Mouse (Mus musculus) kidney, postnatal 36 days (tissue): ENCODE results near the gene Svs6.
A peak's percentile ranks its signal among the peaks of the same experiment; 100 is the strongest.
"Not testable (repeated sequence)": the region's sequence is repeated elsewhere in the genome, so short reads cannot be mapped to it uniquely, and the experiment has no call there.

ENCODE experiments used
- DNase-seq, 2 experiments: peaks; one replicate each; pipeline ENCODE4 v3.0.0; 2021 to 2022; ENCODE audit warnings: mixed read lengths in 2 of 2

The Svs6 gene

GRCm38 (mm10) chr2:164316451-164316850, at the start of gene Svs6:
Gene Svs6, plus strand, starts transcription at chr2:164316751.
- DNase-seq, result not testable (repeated sequence)

GRCm38 (mm10) chr2:164278359-164278758, 38.2 kb upstream of the Svs6 start, which contains the start of gene Svs4:
Gene Svs4, minus strand, starts transcription at chr2:164278459.
- DNase-seq, result no peak

- not testable (repeated sequence) for DNase-seq
Observed at GRCm38 (mm10) chr2:164288968-164289367, 27.6 kb upstream of the Svs6 start, which contains the start of gene Svs3a. Gene Svs3a, plus strand, starts transcription at chr2:164289268.

GRCm38 (mm10) chr2:164312599-164312998, 4.0 kb upstream of the Svs6 start:
- no peak for DNase-seq

GRCm38 (mm10) chr2:164315460-164315859, 1.1 kb upstream of the Svs6 start:
- not testable (repeated sequence) for DNase-seq

GRCm38 (mm10) chr2:164320983-164321382, 4.4 kb downstream of the Svs6 start:
- no peak for DNase-seq

GRCm38 (mm10) chr2:164332440-164332839, 15.9 kb downstream of the Svs6 start, which contains the start of gene Svs5:
Gene Svs5, plus strand, starts transcription at chr2:164332740.
- not testable (repeated sequence) for DNase-seq

GRCm38 (mm10) chr2:164343732-164344131, 27.2 kb downstream of the Svs6 start:
- DNase-seq, result peak in 1 of 2 experiments; percentile 7

GRCm38 (mm10) chr2:164347697-164348096, 31.1 kb downstream of the Svs6 start:
- DNase-seq, result peak in 1 of 2 experiments; percentile 6

GRCm38 (mm10) chr2:164348980-164349379, 32.4 kb downstream of the Svs6 start:
- peak; percentile 14 to 75 for DNase-seq

GRCm38 (mm10) chr2:164352697-164353096, 36.1 kb downstream of the Svs6 start:
- DNase-seq, result no peak

GRCm38 (mm10) chr2:164353356-164353755, 36.8 kb downstream of the Svs6 start:
- DNase-seq, result no peak

GRCm38 (mm10) chr2:164356177-164356967, 39.8 kb downstream of the Svs6 start:
- DNase-seq, result no peak

GRCm38 (mm10) chr2:164358373-164358772, 41.8 kb downstream of the Svs6 start:
- DNase-seq, result peak in 1 of 2 experiments; percentile 36

- DNase-seq, result no peak
Observed at GRCm38 (mm10) chr2:164359031-164359430, 42.5 kb downstream of the Svs6 start.

- no peak for DNase-seq
Observed at GRCm38 (mm10) chr2:164359668-164360067, 43.1 kb downstream of the Svs6 start.

- DNase-seq, result no peak
Observed at GRCm38 (mm10) chr2:164360974-164361657, 44.6 kb downstream of the Svs6 start.

GRCm38 (mm10) chr2:164366947-164367346, 50.4 kb downstream of the Svs6 start:
- DNase-seq, result peak in 1 of 2 experiments; percentile 5
